Mouse (Mus musculus): ENCODE data around the gene Pygm.

DNA sequence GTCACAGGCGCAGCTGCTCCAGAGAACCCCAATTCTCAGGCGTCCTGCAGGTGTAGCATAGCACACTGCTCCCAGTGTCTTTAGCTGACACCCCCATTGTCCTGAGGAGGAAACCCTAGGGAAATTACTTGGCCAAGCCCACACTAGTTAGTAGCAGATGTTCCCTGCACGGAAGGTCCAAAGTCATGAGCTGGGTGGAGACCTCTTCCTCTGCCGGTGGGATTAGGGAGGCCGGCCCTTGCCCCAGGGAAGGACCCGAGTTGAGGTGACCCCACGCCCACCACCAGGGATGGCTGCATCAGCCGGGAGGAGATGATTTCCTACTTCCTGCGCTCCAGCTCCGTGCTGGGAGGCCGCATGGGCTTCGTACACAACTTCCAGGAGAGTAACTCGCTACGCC, 28.6 kb downstream of the Pygm start:
- TF ChIP-seq CTCF (IDR thresholded peaks at IDR 0.05; ENCODE audit: low read depth) (no peak), EP300 (IDR thresholded peaks at IDR 0.05; ENCODE audit: low read depth) (no peak)
